Mouse (Mus musculus) hindbrain, embryonic 15.5 days (tissue): ENCODE measurements around the gene Hdac5. TPM values are rescaled to one million over a fixed set of nuclear protein-coding genes. Genes with fewer than 3 reads are reported as not detected.

Experiments used
- ATAC-seq: fragments of 200-750 bp; cut with Nextera tagmentation; 2 replicates; pipeline ENCODE4 v1.8.0; 2017; ENCODE audit warnings: low read depth, moderate number of reproducible peaks, moderate TSS enrichment; ENCODE audit not compliant: low FRiP score
- H3K27ac ChIP-seq: fragments of 300-500 bp; sonication (generic); replicated peaks from 2 replicates; pipeline ENCODE4 v1.5.1; 2015; ENCODE audit warnings: mild to moderate bottlenecking, inconsistent platforms
- H3K27me3 ChIP-seq: fragments of 300-500 bp; sonication (generic); 2 replicates; pipeline ENCODE4 v1.6.1; 2015; ENCODE audit warnings: control low read depth, inconsistent platforms
- H3K36me3 ChIP-seq: fragments of 300-500 bp; sonication (generic); 2 replicates; pipeline ENCODE4 v1.6.1; 2015; ENCODE audit warnings: control low read depth, inconsistent platforms
- H3K4me1 ChIP-seq: fragments of 300-500 bp; sonication (generic); replicated peaks from 2 replicates; pipeline ENCODE4 v1.6.1; 2015; ENCODE audit warnings: control low read depth, inconsistent platforms
- H3K4me2 ChIP-seq: fragments of 300-500 bp; sonication (generic); 2 replicates; pipeline ENCODE4 v1.6.1; 2015; ENCODE audit warnings: moderate library complexity, mild to moderate bottlenecking, inconsistent platforms
- H3K4me3 ChIP-seq: fragments of 300-500 bp; sonication (generic); 2 replicates; pipeline ENCODE4 v1.5.1; 2015; ENCODE audit warnings: mild to moderate bottlenecking, inconsistent platforms
- H3K9ac ChIP-seq: fragments of 300-500 bp; sonication (generic); 2 replicates; pipeline ENCODE4 v1.6.1; 2015; ENCODE audit warnings: inconsistent platforms
- H3K9me3 ChIP-seq: fragments of 300-500 bp; sonication (generic); 2 replicates; pipeline ENCODE4 v1.6.1; 2016; ENCODE audit warnings: control low read depth, inconsistent platforms
- WGBS: fragments of 180-500 bp; shearing (Covaris S2); methylation state at CpG from one replicate; pipeline ENCODE4 v1.1.7; 2015; 5-methylcytosine and 5-hydroxymethylcytosine counted together
- polyA plus RNA-seq: library from polyadenylated mRNA; unstranded; fragments of >200 nt; fragmentation: Nextera tagmentation; extraction: Ambion mirVana; gene quantifications from 2 replicates; pipeline ENCODE4 v1.2.1, GENCODE M21; 2015

The Hdac5 gene
- polyA plus RNA-seq, 1 experiment from 2014 or later, result 82.7 TPM

GRCm38 (mm10) chr11:102229331-102229953 is 524 bp downstream of the Hdac5 start:
- peak overlapping the region; percentile 70 for H3K4me2 ChIP-seq
- no peaks in the 10 kb centered on the region for H3K36me3 ChIP-seq
- H3K9me3 ChIP-seq, result no peaks in the 10 kb centered on the region
- H3K27ac ChIP-seq, result peak overlapping the region; percentile 93
- peak overlapping the region; percentile 92 for H3K9ac ChIP-seq
- peaks cover 56% of the 10 kb centered on the region for H3K4me1 ChIP-seq
- peak overlapping the region; percentile 81 for H3K4me3 ChIP-seq
- under 1% methylated on average over 45 of the region's 47 CpGs for WGBS
- ATAC-seq, result peak; percentile 46; the same call in 1 of the 2 replicates
- H3K27me3 ChIP-seq, result no peaks in the 10 kb centered on the region

GRCm38 (mm10) chr11:102228646-102229268 is 1.2 kb downstream of the Hdac5 start:
- no peak for ATAC-seq

GRCm38 (mm10) chr11:102228191-102228545 is 1.8 kb downstream of the Hdac5 start:
- Histone ChIP-seq H3K4me3 (peak overlapping the region; percentile 81), H3K4me2 (peak overlapping the region; percentile 70), H3K36me3 (no peaks in the 10 kb centered on the region), H3K27me3 (no peaks in the 10 kb centered on the region), H3K9ac (peak overlapping the region; percentile 92), H3K27ac (peak overlapping the region; percentile 93), H3K9me3 (no peaks in the 10 kb centered on the region), H3K4me1 (peaks cover 66% of the 10 kb centered on the region)
- ATAC-seq, result peak; percentile 1; the same call in 1 of the 2 replicates
- 9% methylated on average over 9 of the region's 9 CpGs for WGBS

More at GRCm38 (mm10) chr11:102228646-102229268, 1.2 kb downstream of the Hdac5 start:
- H3K9me3 ChIP-seq, result no peaks in the 10 kb centered on the region
- H3K4me1 ChIP-seq, result peaks cover 62% of the 10 kb centered on the region
- H3K27ac ChIP-seq, result peak overlapping the region; percentile 93
- no peaks in the 10 kb centered on the region for H3K27me3 ChIP-seq
- H3K36me3 ChIP-seq, result no peaks in the 10 kb centered on the region
- H3K9ac ChIP-seq, result peak overlapping the region; percentile 92
- H3K4me2 ChIP-seq, result peak overlapping the region; percentile 70
- H3K4me3 ChIP-seq, result peak overlapping the region; percentile 81
- 12% methylated on average over 7 of the region's 7 CpGs for WGBS

- H3K27ac ChIP-seq, result peak overlapping the region; percentile 93
- H3K36me3 ChIP-seq, result no peaks in the 10 kb centered on the region
- 8% methylated on average over 12 of the region's 12 CpGs for whole genome bisulfite sequencing
- H3K4me2 ChIP-seq, result peak overlapping the region; percentile 70
- ATAC-seq, result peak; percentile 36; the same call in 1 of the 2 replicates
- H3K4me1 ChIP-seq, result peaks cover 66% of the 10 kb centered on the region
- peak overlapping the region; percentile 81 for H3K4me3 ChIP-seq
- peak overlapping the region; percentile 92 for H3K9ac ChIP-seq
- no peaks in the 10 kb centered on the region for H3K27me3 ChIP-seq
- no peaks in the 10 kb centered on the region for H3K9me3 ChIP-seq
Measured at GRCm38 (mm10) chr11:102227270-102228190, 2.4 kb downstream of the Hdac5 start.

- no peak overlapping the region for H3K4me3 ChIP-seq
- H3K27ac ChIP-seq, result no peak overlapping the region
- ATAC-seq, result no peak
- no peaks in the 10 kb centered on the region for H3K27me3 ChIP-seq
- no peaks in the 10 kb centered on the region for H3K36me3 ChIP-seq
- WGBS, result 50% methylated on average over 12 of the region's 12 CpGs
- H3K4me1 ChIP-seq, result peaks cover 66% of the 10 kb centered on the region
- peak overlapping the region; percentile 70; the same call in 1 of the 2 replicates for H3K4me2 ChIP-seq
- no peak overlapping the region for H3K9ac ChIP-seq
- no peaks in the 10 kb centered on the region for H3K9me3 ChIP-seq
Measured at GRCm38 (mm10) chr11:102226067-102226978, 3.6 kb downstream of the Hdac5 start.

- Histone ChIP-seq H3K9ac (no peak overlapping the region), H3K9me3 (no peaks in the 10 kb centered on the region), H3K36me3 (no peaks in the 10 kb centered on the region), H3K4me1 (peaks cover 60% of the 10 kb centered on the region), H3K27me3 (no peaks in the 10 kb centered on the region), H3K4me2 (peak overlapping the region; percentile 44), H3K27ac (no peak overlapping the region), H3K4me3 (no peak overlapping the region)
- ATAC-seq, result no peak
- WGBS, result 57% methylated on average over 5 of the region's 5 CpGs
Measured at GRCm38 (mm10) chr11:102225221-102225620, 4.7 kb downstream of the Hdac5 start.

- Histone ChIP-seq H3K4me1 (peaks cover 65% of the 10 kb centered on the region), H3K36me3 (no peaks in the 10 kb centered on the region), H3K9ac (no peak overlapping the region), H3K27me3 (no peaks in the 10 kb centered on the region), H3K9me3 (no peaks in the 10 kb centered on the region), H3K4me2 (peak overlapping the region; percentile 44), H3K4me3 (peak overlapping the region; percentile 9; the same call in 1 of the 2 replicates), H3K27ac (no peak overlapping the region)
- ATAC-seq, result no peak
- WGBS, result 7% methylated on average over 22 of the region's 22 CpGs
Measured at GRCm38 (mm10) chr11:102224686-102225085, 5.3 kb downstream of the Hdac5 start.

GRCm38 (mm10) chr11:102223166-102223565 is 6.8 kb downstream of the Hdac5 start:
- H3K27ac ChIP-seq, result no peak overlapping the region
- H3K4me3 ChIP-seq, result no peak overlapping the region
- H3K4me1 ChIP-seq, result peaks cover 68% of the 10 kb centered on the region
- no peak for ATAC-seq
- H3K9ac ChIP-seq, result no peak overlapping the region
- H3K36me3 ChIP-seq, result no peaks in the 10 kb centered on the region
- no peaks in the 10 kb centered on the region for H3K9me3 ChIP-seq
- no peak overlapping the region for H3K4me2 ChIP-seq
- no peaks in the 10 kb centered on the region for H3K27me3 ChIP-seq
- WGBS, result 46% methylated on average over 6 of the region's 6 CpGs

GRCm38 (mm10) chr11:102221954-102222351 is 8.0 kb downstream of the Hdac5 start:
- H3K4me1 ChIP-seq, result peaks cover 68% of the 10 kb centered on the region
- H3K4me2 ChIP-seq, result no peak overlapping the region
- H3K27me3 ChIP-seq, result no peaks in the 10 kb centered on the region
- ATAC-seq, result no peak
- 78% methylated on average over 8 of the region's 8 CpGs for WGBS
- H3K36me3 ChIP-seq, result no peaks in the 10 kb centered on the region
- no peak overlapping the region for H3K9ac ChIP-seq
- H3K27ac ChIP-seq, result no peak overlapping the region
- H3K4me3 ChIP-seq, result no peak overlapping the region
- no peaks in the 10 kb centered on the region for H3K9me3 ChIP-seq

GRCm38 (mm10) chr11:102221243-102221953 is 8.6 kb downstream of the Hdac5 start:
- Histone ChIP-seq H3K27me3 (no peaks in the 10 kb centered on the region), H3K36me3 (no peaks in the 10 kb centered on the region), H3K4me1 (peaks cover 68% of the 10 kb centered on the region), H3K4me3 (no peak overlapping the region), H3K4me2 (no peak overlapping the region), H3K9ac (no peak overlapping the region), H3K9me3 (no peaks in the 10 kb centered on the region), H3K27ac (no peak overlapping the region)
- no peak for ATAC-seq
- WGBS, result 91% methylated on average over 8 of the region's 8 CpGs

GRCm38 (mm10) chr11:102220451-102220850 is 9.5 kb downstream of the Hdac5 start:
- WGBS, result 67% methylated on average over 6 of the region's 6 CpGs
- no peak overlapping the region for H3K4me2 ChIP-seq
- H3K9ac ChIP-seq, result no peak overlapping the region
- no peaks in the 10 kb centered on the region for H3K9me3 ChIP-seq
- no peak overlapping the region for H3K4me3 ChIP-seq
- no peaks in the 10 kb centered on the region for H3K27me3 ChIP-seq
- peaks cover 68% of the 10 kb centered on the region for H3K4me1 ChIP-seq
- no peak for ATAC-seq
- no peak overlapping the region for H3K27ac ChIP-seq
- H3K36me3 ChIP-seq, result no peaks in the 10 kb centered on the region
